Mouse (Mus musculus) frontal cortex, adult 2 months (tissue): Measurements from ENCODE around the gene Fars2. TPM values are rescaled to one million over a fixed set of nuclear protein-coding genes. Genes with fewer than 3 reads are reported as not detected.

Experiments
- DNase-seq, 2 experiments: peaks; one replicate each; pipeline ENCODE4 v3.0.0; 2022; ENCODE audit warnings: low spot score in 1 of 2; ENCODE audit errors: extremely low spot score in 1 of 2
- polyA plus RNA-seq: library from polyadenylated mRNA; depleted of rRNA; stranded (reverse); fragments of >200 nt; gene quantifications from 2 replicates; pipeline ENCODE4 v1.2.3, GENCODE M21; 2012

Gene Fars2
- polyA plus RNA-seq, 1 experiment, result 28.2 TPM

GRCm38 (mm10) chr13:36214056-36214455 is 96.8 kb downstream of the Fars2 start:
- no peak for DNase-seq

GRCm38 (mm10) chr13:36216005-36216404 is 98.8 kb downstream of the Fars2 start:
- no peak for DNase-seq

GRCm38 (mm10) chr13:36218347-36218746 is 101.1 kb downstream of the Fars2 start:
- DNase-seq, result no peak

GRCm38 (mm10) chr13:36219506-36219905 is 102.3 kb downstream of the Fars2 start:
- DNase-seq, result no peak

GRCm38 (mm10) chr13:36221897-36222296 is 104.7 kb downstream of the Fars2 start:
- peak in 1 of 2 experiments; percentile 41 for DNase-seq

GRCm38 (mm10) chr13:36222721-36223120 is 105.5 kb downstream of the Fars2 start:
- DNase-seq, result no peak

- DNase-seq, result no peak
These were observed 107.2 kb downstream of the Fars2 start for GRCm38 (mm10) chr13:36224431-36224830.

- DNase-seq, result no peak
These were observed 125.0 kb downstream of the Fars2 start for GRCm38 (mm10) chr13:36242261-36242660.

- no peak for DNase-seq
These were observed 136.7 kb downstream of the Fars2 start for GRCm38 (mm10) chr13:36253936-36254335.

- DNase-seq, result no peak
These were observed 140.0 kb downstream of the Fars2 start for GRCm38 (mm10) chr13:36257213-36257612.

- DNase-seq, result no peak
These were observed 142.5 kb downstream of the Fars2 start for GRCm38 (mm10) chr13:36259754-36260153.

- no peak for DNase-seq
These were observed 144.1 kb downstream of the Fars2 start for GRCm38 (mm10) chr13:36261299-36261698.

GRCm38 (mm10) chr13:36263240-36264095 is 146.3 kb downstream of the Fars2 start:
- no peak for DNase-seq

GRCm38 (mm10) chr13:36264391-36264790 is 147.2 kb downstream of the Fars2 start:
- no peak for DNase-seq

- peak in 1 of 2 experiments; percentile 13 for DNase-seq
These were observed 148.1 kb downstream of the Fars2 start for GRCm38 (mm10) chr13:36265342-36265744.

- DNase-seq, result no peak
These were observed 150.2 kb downstream of the Fars2 start for GRCm38 (mm10) chr13:36267399-36267798.

- no peak for DNase-seq
These were observed 153.7 kb downstream of the Fars2 start for GRCm38 (mm10) chr13:36270867-36271266.

GRCm38 (mm10) chr13:36273497-36273896 is 156.3 kb downstream of the Fars2 start:
- no peak for DNase-seq

GRCm38 (mm10) chr13:36276194-36276593 is 159.0 kb downstream of the Fars2 start:
- no peak for DNase-seq

GRCm38 (mm10) chr13:36282018-36282417 is 164.8 kb downstream of the Fars2 start:
- peak; percentile 43 to 92 for DNase-seq

- peak in 1 of 2 experiments; percentile 31 for DNase-seq
These were observed 165.8 kb downstream of the Fars2 start for GRCm38 (mm10) chr13:36282785-36283544.
